Mouse (Mus musculus) midbrain, embryonic 15.5 days (tissue): ENCODE data around the gene Asic4. TPM values are rescaled to one million over a fixed set of nuclear protein-coding genes. Genes with fewer than 3 reads are reported as not detected.

Experiments used
- ATAC-seq: fragments of 200-750 bp; cut with Nextera tagmentation; replicated peaks from 2 replicates; pipeline ENCODE4 v1.8.0; 2017; ENCODE audit warnings: moderate TSS enrichment
- H3K27ac ChIP-seq: fragments of 300-500 bp; sonication (generic); 2 replicates; pipeline ENCODE4 v1.5.1; 2015; ENCODE audit warnings: mild to moderate bottlenecking, inconsistent platforms
- H3K27me3 ChIP-seq: fragments of 300-500 bp; sonication (generic); replicated peaks from 2 replicates; pipeline ENCODE4 v1.6.1; 2015; ENCODE audit warnings: inconsistent platforms
- H3K36me3 ChIP-seq: fragments of 300-500 bp; sonication (generic); replicated peaks from 2 replicates; pipeline ENCODE4 v1.6.1; 2015; ENCODE audit warnings: inconsistent platforms
- H3K4me1 ChIP-seq: fragments of 300-500 bp; sonication (generic); 2 replicates; pipeline ENCODE4 v1.6.1; 2015; ENCODE audit warnings: inconsistent platforms
- H3K4me2 ChIP-seq: fragments of 300-500 bp; sonication (generic); 2 replicates; pipeline ENCODE4 v1.6.1; 2015; ENCODE audit warnings: inconsistent platforms, mild to moderate bottlenecking, moderate library complexity
- H3K4me3 ChIP-seq: fragments of 300-500 bp; sonication (generic); 2 replicates; pipeline ENCODE4 v1.5.1; 2015; ENCODE audit warnings: mild to moderate bottlenecking, inconsistent platforms
- H3K9ac ChIP-seq: fragments of 300-500 bp; sonication (generic); 2 replicates; pipeline ENCODE4 v1.6.1; 2015; ENCODE audit warnings: mild to moderate bottlenecking, inconsistent platforms
- H3K9me3 ChIP-seq: fragments of 300-500 bp; sonication (generic); 2 replicates; pipeline ENCODE4 v1.6.1; 2016; ENCODE audit warnings: inconsistent platforms
- WGBS: fragments of 180-500 bp; shearing (Covaris S2); methylation state at CpG from one replicate; pipeline ENCODE4 v1.1.7; 2015; ENCODE audit warnings: mixed read lengths; 5-methylcytosine and 5-hydroxymethylcytosine counted together
- polyA plus RNA-seq: library from polyadenylated mRNA; unstranded; fragments of >200 nt; fragmentation: Nextera tagmentation; extraction: Ambion mirVana; gene quantifications from 2 replicates; pipeline ENCODE4 v1.2.1, GENCODE M21; 2015

Asic4 gene
- polyA plus RNA-seq, 1 experiment from 2014 or later = 73.2 TPM

DNA sequence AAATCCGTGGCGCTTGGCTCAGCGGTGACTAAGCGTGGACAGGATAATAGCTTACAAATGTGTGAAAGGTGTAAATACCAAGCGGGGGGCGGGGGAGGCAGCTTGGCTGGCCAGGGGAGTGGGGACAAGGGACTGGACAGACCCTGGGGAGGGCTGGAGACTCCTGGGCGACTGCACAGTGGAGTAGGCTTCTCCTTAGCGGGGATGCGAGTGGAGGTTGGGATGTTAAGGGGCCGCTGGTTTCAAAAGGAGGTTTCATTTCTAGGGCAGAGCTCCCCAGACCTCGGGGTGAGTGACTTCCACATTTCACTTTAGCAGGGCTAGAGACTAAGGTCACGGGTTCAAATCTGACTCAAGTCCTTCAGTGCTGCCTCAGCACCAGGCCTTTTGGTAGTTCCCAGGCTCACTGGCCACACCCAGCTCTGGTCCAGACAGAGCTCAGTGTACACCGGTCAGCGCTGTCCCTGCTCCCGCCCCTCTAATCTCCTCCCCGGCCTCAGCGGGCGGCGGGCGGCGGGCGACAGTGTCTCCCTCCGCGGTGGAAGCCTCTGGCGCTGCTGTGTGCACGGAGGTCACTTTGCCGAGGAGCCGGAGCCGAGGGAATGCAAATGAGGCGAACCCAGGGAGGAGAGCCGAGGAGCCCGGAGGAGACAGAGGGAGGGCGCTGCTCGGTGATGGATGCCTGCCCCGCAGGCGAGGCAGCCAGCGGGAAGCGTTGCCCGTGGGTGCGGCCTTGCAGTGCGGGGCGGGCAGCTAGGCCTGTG is 8.0 kb downstream of the Asic4 start:
- peak; percentile 51 for ATAC-seq

DNA sequence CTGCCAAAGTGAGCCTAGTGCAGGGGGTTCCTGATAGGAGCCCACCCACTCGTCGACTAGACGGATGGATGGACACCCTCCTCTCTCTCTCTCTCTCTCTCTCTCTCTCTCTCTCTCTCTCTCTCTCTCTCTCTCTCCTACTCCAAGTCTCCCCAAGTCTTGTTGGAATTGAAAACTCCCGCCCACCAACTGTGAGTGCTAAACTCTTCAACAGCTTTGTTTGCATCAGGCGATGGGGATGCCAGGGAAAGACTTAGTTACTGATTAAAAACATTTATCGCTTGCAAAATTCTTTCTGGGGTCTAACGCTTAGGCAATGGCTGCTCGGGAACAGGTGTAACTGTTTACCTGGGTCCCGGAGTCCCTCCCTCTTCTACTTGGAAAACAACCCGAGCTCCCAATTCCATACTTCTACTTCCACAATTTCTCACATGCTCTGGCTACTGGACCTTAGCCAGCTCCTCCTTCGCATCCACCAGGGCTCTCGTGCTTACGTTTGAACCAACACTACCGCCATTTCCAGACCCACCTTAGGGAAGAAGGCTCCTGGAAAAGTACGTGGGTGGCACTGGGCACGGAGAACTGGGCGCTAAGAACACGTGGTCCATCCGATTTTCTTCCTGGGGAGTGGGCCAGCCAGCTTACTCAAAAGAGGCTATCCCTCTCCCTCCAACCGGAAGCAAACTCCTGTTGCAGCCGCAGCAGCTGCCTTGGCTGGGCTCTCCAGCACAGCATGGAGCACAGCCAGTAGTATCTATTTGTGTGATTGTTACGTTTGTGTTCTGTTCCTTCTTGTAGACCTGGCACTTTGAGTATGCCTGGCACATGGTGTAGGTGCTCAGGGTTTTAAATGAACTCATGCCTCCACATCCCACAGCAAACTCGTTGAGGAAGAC is 8.8 kb downstream of the Asic4 start:
- Histone ChIP-seq H3K9ac (peak overlapping the region; percentile 32; the same call in 1 of the 2 replicates), H3K9me3 (no peaks in the 10 kb centered on the region), H3K36me3 (no peaks in the 10 kb centered on the region), H3K4me2 (peak overlapping the region; percentile 52), H3K27me3 (no peaks in the 10 kb centered on the region), H3K4me3 (peak overlapping the region; percentile 24), H3K4me1 (peaks cover 46% of the 10 kb centered on the region), H3K27ac (peak overlapping the region; percentile 76)
- ATAC-seq = no peak
- 16% methylated on average over 23 of the region's 23 CpGs for WGBS

More for the DNA sequence above, 8.0 kb downstream of the Asic4 start:
- H3K27me3 ChIP-seq = no peaks in the 10 kb centered on the region
- H3K4me2 ChIP-seq = peak overlapping the region; percentile 52
- WGBS = 2% methylated on average over 42 of the region's 42 CpGs
- peaks cover 42% of the 10 kb centered on the region for H3K4me1 ChIP-seq
- peak overlapping the region; percentile 32; the same call in 1 of the 2 replicates for H3K9ac ChIP-seq
- no peaks in the 10 kb centered on the region for H3K36me3 ChIP-seq
- peak overlapping the region; percentile 24 for H3K4me3 ChIP-seq
- H3K9me3 ChIP-seq = no peaks in the 10 kb centered on the region
- H3K27ac ChIP-seq = peak overlapping the region; percentile 76

DNA sequence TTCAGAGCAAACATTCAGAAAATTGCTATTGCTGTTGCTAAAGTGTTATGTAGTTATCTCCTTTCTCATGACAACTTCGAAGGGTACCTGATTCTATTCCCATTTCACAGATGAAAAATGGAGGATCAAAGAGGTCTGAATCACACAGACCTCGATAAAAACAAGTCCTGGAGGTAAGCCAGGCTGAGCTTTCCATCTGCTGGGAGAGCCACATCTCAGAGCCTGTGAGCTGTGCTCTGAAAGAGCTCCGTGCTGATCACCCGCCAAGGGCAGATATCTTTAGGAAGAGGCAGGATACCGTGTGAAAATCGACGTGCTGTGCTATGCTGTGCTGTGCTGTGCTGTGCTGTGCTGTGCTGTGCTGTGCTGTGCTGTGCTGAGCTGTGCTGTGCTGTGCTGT is 10.1 kb downstream of the Asic4 start:
- Histone ChIP-seq H3K36me3 (no peaks in the 10 kb centered on the region), H3K4me3 (no peak overlapping the region), H3K4me1 (peaks cover 56% of the 10 kb centered on the region), H3K9ac (no peak overlapping the region), H3K4me2 (no peak overlapping the region), H3K27me3 (no peaks in the 10 kb centered on the region), H3K9me3 (no peaks in the 10 kb centered on the region), H3K27ac (no peak overlapping the region)
- ATAC-seq = no peak
- 65% methylated on average over 7 of the region's 7 CpGs for WGBS

DNA sequence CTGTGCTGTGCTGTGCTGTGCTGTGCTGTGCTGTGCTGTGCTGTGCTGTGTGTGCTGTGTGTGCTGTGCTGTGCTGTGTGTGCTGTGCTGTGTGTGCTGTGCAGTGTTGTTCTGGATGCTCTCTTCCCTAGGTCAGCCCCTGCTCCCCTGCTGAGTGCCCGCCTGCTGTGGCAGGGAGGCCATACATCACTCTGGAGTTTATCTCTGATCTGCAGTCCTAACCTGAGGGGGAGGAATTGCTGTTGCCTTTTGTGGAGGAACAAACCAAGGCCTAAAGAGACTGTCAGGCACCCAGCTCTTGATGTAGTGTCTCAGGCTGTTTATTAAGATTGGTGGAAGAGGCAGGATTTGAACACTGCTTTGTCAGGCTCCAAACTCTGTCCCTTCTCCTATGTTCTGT is 12.4 kb downstream of the Asic4 start:
- no peak for ATAC-seq
- H3K4me2 ChIP-seq = no peak overlapping the region
- no peaks in the 10 kb centered on the region for H3K36me3 ChIP-seq
- 32% methylated on average over 1 of the region's 1 CpGs for WGBS
- H3K9ac ChIP-seq = no peak overlapping the region
- no peak overlapping the region for H3K4me3 ChIP-seq
- H3K27ac ChIP-seq = peak overlapping the region; percentile 68; the same call in 1 of the 2 replicates
- H3K4me1 ChIP-seq = peaks cover 47% of the 10 kb centered on the region
- no peaks in the 10 kb centered on the region for H3K9me3 ChIP-seq
- no peaks in the 10 kb centered on the region for H3K27me3 ChIP-seq

- 54% methylated on average over 5 of the region's 5 CpGs for WGBS
- Histone ChIP-seq H3K4me2 (no peak overlapping the region), H3K27ac (peak overlapping the region; percentile 68), H3K9me3 (no peaks in the 10 kb centered on the region), H3K27me3 (no peaks in the 10 kb centered on the region), H3K36me3 (no peaks in the 10 kb centered on the region), H3K4me3 (no peak overlapping the region), H3K4me1 (peaks cover 36% of the 10 kb centered on the region), H3K9ac (0 out of 2 replicates have a peak overlapping the region, but pooled peaks have one; percentile 12)
- ATAC-seq = peak; percentile 66
Measured at GRCm38 (mm10) chr1:75463652-75464204, 13.5 kb downstream of the Asic4 start.

- peaks cover 27% of the 10 kb centered on the region for H3K4me1 ChIP-seq
- peaks cover 5% of the 10 kb centered on the region; the same call in 1 of the 2 replicates for H3K36me3 ChIP-seq
- peak overlapping the region; percentile 53; the same call in 1 of the 2 replicates for H3K27ac ChIP-seq
- H3K4me3 ChIP-seq = no peak overlapping the region
- no peaks in the 10 kb centered on the region for H3K9me3 ChIP-seq
- no peak overlapping the region for H3K4me2 ChIP-seq
- peak; percentile 71 for ATAC-seq
- H3K9ac ChIP-seq = peak overlapping the region; percentile 15; the same call in 1 of the 2 replicates
- H3K27me3 ChIP-seq = no peaks in the 10 kb centered on the region; the same call in 1 of the 2 replicates
- WGBS = 6% methylated on average over 14 of the region's 14 CpGs
Measured at GRCm38 (mm10) chr1:75467215-75467927, 17.1 kb downstream of the Asic4 start.

GRCm38 (mm10) chr1:75469287-75469825 is 19.1 kb downstream of the Asic4 start:
- Histone ChIP-seq H3K36me3 (peaks cover 17% of the 10 kb centered on the region; the same call in 1 of the 2 replicates), H3K27ac (no peak overlapping the region), H3K9ac (no peak overlapping the region), H3K9me3 (no peaks in the 10 kb centered on the region), H3K4me3 (no peak overlapping the region), H3K27me3 (no peaks in the 10 kb centered on the region; the same call in 1 of the 2 replicates), H3K4me2 (no peak overlapping the region), H3K4me1 (peaks cover 22% of the 10 kb centered on the region)
- WGBS = 79% methylated on average over 17 of the region's 17 CpGs
- ATAC-seq = no peak

DNA sequence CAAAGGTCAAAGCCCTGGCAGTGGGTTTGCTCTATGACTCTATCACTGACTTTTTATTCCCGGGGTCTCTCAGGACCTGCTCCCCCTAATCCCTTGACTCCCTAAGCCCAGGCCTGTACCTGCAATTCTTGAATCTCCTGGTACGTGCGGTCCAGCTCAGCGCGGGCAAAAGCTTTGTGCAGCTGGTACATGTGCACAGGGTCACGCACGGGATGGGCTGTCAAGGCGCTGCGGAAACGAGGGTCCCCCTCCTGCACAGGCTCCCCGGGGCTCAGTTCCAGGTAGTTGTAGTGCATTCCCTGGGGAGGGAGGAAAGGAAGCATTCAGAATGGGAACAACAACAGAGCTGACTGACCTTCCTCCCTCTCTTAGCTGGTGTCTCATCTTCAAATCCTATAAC is 26.2 kb downstream of the Asic4 start:
- ATAC-seq = no peak
- Histone ChIP-seq H3K27me3 (no peaks in the 10 kb centered on the region), H3K27ac (no peak overlapping the region), H3K4me1 (peaks cover 40% of the 10 kb centered on the region), H3K9ac (no peak overlapping the region), H3K36me3 (peaks cover 34% of the 10 kb centered on the region), H3K9me3 (no peaks in the 10 kb centered on the region), H3K4me3 (no peak overlapping the region), H3K4me2 (no peak overlapping the region)
- 89% methylated on average over 11 of the region's 11 CpGs for WGBS

DNA sequence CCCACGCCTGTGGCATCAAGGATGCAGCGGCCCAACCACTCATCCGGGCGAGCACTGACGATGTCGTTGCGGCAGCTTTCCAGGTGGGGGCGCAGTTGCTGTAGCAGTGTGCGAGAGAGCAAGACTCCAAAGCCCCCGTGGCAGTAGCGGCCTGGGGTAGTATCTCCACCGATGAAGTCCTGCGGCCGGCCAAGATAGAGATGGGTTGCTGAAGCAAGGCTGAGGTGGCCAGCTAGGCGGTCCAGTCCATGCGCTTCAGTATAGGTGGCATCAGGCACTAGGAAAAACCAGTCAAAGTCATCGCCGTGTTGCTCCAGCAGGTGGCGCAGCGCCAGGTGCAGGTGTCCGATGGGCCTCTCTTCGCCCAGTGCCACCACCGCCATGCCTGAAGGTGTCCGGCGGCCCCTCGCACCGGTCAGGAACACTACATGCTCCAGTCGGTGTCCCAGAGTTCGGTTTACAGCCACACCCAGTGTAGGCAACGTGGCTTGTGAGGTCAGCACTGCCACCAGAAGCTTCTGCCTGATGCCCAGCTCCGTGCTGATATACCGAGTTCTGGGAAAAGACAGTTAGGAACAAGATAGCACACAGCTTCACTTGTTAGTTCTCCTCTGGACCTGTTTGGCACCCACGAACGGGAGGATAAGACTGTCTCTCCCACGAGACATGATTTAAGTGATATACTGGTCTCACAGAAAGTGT is 27.2 kb downstream of the Asic4 start:
- no peak overlapping the region for H3K9ac ChIP-seq
- no peak for ATAC-seq
- H3K36me3 ChIP-seq = peaks cover 30% of the 10 kb centered on the region
- 10% methylated on average over 35 of the region's 35 CpGs for WGBS
- H3K27ac ChIP-seq = 0 out of 2 replicates have a peak overlapping the region, but pooled peaks have one; percentile 12
- H3K4me1 ChIP-seq = peaks cover 48% of the 10 kb centered on the region
- H3K4me3 ChIP-seq = peak overlapping the region; percentile 71
- peak overlapping the region; percentile 87 for H3K4me2 ChIP-seq
- 0 out of 2 replicates have a peak, but pooled peaks cover 2% of the 10 kb centered on the region for H3K27me3 ChIP-seq
- H3K9me3 ChIP-seq = no peaks in the 10 kb centered on the region

DNA sequence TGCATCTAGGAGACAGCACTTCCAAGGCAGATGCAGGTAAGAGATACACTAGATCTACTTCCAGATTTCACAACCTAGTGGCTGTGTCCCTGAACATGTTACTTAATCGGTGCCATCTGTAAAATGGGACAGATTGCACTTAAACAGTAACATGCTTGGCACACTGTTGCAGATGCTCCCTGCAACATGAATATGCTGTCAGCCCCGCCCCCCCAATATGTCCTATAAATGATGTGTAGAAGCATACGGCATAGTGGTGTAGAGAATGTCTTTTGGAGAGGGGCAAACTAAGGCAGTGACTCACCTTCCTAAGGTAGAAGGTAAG is 27.7 kb downstream of the Asic4 start:
- Histone ChIP-seq H3K4me2 (peak overlapping the region; percentile 87), H3K27ac (0 out of 2 replicates have a peak overlapping the region, but pooled peaks have one; percentile 12), H3K9me3 (no peaks in the 10 kb centered on the region), H3K36me3 (peaks cover 28% of the 10 kb centered on the region), H3K4me1 (peaks cover 53% of the 10 kb centered on the region), H3K27me3 (0 out of 2 replicates have a peak, but pooled peaks cover 7% of the 10 kb centered on the region), H3K9ac (peak overlapping the region; percentile 63; the same call in 1 of the 2 replicates), H3K4me3 (peak overlapping the region; percentile 71)
- ATAC-seq = no peak
- 46% methylated on average over 3 of the region's 3 CpGs for WGBS

DNA sequence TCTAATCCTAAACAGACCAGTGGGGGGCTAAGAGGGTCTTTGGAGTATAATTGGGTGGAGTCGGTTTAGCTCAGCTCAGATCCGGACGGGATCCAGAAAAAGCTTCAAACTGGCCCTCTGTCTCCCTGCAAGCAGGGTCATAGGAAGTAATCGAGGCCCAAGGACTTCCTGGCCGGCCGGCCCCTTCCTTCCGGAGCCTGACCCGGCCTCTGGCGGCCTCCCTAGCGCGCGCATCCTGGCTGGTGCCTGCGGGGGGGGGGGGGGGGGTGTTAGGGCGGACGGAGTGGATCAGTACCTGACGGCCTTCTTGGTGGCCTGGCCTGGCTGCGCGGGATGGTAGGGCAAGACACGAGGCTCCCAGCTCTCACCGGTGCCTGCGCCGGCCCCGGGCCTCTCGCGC is 28.3 kb downstream of the Asic4 start:
- Histone ChIP-seq H3K27ac (peak overlapping the region; percentile 84), H3K9ac (peak overlapping the region; percentile 63), H3K4me3 (peak overlapping the region; percentile 71), H3K36me3 (peaks cover 24% of the 10 kb centered on the region), H3K9me3 (no peaks in the 10 kb centered on the region), H3K27me3 (0 out of 2 replicates have a peak, but pooled peaks cover 7% of the 10 kb centered on the region), H3K4me1 (peaks cover 53% of the 10 kb centered on the region), H3K4me2 (peak overlapping the region; percentile 87)
- WGBS = under 1% methylated on average over 21 of the region's 25 CpGs
- no peak for ATAC-seq
